Mouse (Mus musculus) cerebellum, adult 11 months (tissue): ENCODE results near the gene Sv2b.
"Not testable (repeated sequence)": the region's sequence is repeated elsewhere in the genome, so short reads cannot be mapped to it uniquely, and the experiment has no call there.

Experiments used
- DNase-seq: peaks from one replicate; pipeline ENCODE4 v3.0.0; 2022

Gene Sv2b

DNA sequence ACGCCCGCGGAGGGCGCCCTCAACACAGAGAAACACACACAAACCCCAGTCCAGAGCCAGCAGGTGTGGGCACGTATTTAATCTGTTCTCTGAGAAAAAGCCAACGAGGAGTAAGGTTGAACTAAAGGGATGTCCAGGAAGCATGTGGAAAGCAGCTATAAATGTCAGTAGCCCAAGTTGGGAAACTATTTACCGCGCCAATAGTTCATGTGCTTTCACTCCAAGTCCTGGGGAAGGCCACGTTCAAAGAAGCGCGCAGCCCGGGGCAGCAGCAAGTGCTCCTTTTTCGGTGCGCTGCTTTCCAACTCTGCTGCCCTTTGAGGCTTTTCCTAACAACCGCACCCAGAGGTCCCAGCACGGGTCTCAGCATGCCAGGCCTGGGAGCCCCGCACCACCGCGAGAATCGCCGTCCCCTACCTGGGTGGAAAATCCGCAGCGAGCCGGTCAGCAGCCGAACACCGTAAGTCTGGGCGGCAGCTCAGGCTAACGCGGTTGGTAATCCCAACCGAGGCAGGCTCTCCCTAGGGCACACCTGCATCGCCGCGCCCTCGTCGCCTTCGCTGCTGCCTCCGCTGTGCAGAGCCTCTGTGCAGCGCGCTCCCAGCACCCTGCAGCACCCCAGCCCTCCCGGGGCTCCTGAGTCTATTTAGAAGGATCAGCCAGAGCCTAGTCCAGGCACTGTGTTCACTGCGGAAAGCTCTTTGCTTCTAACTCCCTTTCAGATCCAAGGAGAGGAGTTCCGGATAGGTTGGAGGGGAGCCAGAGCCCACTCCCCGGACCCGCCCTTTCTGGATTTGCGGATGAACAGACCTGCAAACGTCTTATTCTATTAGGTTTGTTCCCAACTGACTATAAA is at the start of gene Sv2b:
Gene Sv2b (minus strand): TSS at position 806 of the 856 bp plus-strand sequence.
- peak; percentile 59 for DNase-seq

- no peak for DNase-seq
These were observed 49.3 kb upstream of the Sv2b start for GRCm38 (mm10) chr7:75358284-75358851.

- DNase-seq, result peak; percentile 43
These were observed 46.5 kb upstream of the Sv2b start for GRCm38 (mm10) chr7:75355521-75355920.

- no peak for DNase-seq
These were observed 43.8 kb upstream of the Sv2b start for GRCm38 (mm10) chr7:75352777-75353374.

DNA sequence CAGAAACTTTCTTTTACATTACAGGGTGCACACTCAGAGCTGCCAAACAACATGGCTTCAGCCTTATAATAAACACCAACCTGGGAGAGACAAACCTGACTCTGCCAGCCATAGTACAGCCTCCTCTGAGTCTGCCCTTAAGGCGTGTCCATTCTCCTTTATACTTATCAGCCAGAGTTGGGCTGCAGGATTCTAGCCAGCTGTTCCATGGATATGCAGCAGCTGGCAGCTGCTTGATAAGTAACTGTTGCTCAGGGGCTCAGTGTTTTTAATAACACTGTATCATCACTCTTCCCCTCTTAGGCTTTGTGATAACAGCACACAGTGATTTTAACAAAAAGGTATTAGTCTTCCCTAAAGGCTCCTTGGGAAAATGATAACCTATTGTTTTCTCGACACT is 41.1 kb upstream of the Sv2b start:
- DNase-seq, result no peak

DNA sequence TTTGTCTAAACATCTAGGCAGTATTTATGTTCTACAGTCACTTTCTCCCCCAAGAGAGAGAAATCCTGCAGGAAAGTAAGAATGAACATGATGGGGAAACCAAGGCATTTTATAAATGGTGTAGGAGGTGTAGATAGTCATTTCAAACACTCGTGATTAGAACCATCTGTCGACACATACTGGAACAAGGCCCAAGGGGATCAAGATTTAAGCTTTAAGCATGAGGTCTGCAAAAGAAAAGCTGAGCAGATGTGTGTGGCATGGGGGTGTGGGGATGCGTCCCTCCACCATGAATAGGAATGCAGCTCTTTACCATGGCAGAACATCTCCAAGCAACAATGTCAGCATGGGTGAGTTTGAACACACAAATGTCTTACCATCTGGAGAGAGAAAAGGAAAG is 23.2 kb upstream of the Sv2b start:
- DNase-seq, result no peak

GRCm38 (mm10) chr7:75329740-75330142 is 20.7 kb upstream of the Sv2b start:
- peak; percentile 89 for DNase-seq

DNA sequence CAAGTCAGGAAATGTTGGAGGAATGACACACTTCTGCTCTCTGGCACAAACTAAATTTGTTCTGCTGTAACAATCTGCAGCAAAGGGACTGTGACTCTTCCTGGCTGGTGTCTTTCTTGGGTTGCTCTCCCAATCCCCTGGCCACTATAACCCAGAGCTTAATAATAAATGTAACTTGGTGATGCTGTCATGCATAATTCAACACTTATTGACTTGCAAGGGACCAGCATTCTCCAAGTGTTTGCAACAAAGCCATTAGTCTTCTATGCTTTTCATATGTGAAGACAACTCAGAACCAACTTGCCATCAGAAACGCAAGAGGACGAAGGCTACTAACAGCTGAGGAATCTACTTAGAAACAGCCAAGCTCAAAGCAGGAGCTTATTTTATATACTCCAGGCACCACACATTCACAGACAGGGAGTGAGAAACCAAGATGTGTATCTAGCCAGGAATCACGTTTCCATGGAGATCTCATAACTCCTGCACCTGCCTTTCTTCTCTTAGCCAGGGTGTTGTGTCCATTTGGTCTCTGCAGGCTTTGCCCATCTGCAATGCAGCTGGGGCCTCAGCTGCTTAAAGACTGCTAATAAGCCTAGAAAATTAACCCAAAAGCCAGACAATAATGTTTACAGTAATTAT is 19.8 kb upstream of the Sv2b start:
- DNase-seq, result no peak

DNA sequence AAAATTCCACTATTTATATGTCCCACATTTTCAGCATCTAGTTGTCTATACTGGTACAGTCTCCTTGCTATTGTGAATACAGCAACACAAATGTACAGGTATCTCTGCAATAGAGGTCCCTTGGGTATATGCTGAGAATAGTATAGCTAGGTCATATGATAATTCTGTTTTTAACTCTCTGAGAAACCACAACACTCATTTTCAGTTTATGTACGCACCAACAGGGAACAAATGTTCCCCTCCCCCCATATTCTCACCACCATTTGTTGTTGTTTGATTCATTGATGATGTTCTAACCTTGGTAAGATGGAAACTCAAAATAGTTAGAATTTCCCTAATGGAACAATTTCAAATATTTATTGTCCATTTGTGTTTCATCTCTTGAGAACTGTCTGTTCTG is 16.2 kb upstream of the Sv2b start:
- no peak for DNase-seq

GRCm38 (mm10) chr7:75322742-75323141 is 13.7 kb upstream of the Sv2b start:
- DNase-seq, result not testable (repeated sequence)

DNA sequence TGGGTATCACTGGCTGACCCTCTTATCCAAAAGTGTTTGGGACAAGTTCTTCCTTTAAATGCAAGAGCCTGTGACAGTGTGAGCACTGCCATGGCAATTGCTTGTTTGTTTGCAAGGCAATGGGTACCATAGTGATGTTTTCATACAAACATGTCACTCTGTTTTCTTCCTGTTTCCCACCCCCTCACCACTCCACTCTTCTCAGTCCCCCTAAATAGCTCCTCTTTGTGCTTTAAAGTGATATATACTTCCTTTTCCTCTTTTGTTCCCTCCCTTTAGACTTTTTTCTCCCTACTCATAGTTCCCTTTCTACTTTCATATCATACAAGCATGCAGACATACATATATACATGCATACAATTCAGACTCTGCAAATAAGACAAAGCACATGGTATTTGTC is 10.9 kb upstream of the Sv2b start:
- no peak for DNase-seq

GRCm38 (mm10) chr7:75318320-75318719 is 9.3 kb upstream of the Sv2b start:
- DNase-seq, result no peak

GRCm38 (mm10) chr7:75314873-75315272 is 5.8 kb upstream of the Sv2b start:
- no peak for DNase-seq

GRCm38 (mm10) chr7:75309570-75309969 is 508 bp upstream of the Sv2b start:
- no peak for DNase-seq

DNA sequence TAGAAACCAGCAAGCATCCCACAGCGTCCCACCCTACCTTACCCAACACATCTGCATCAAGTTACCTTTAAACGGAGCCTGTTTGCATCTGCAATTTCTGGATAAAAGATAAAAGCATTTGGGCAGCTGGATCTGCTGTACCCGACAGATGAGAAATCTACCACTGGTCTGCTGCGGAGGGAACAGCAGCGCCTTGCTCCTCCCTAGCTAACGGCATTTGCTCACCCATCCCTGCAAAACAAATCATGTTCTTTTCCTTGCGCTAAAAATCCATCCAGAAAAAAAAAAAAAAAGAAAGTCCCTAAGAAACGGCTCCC is 964 bp downstream of the Sv2b start:
- DNase-seq, result no peak

DNA sequence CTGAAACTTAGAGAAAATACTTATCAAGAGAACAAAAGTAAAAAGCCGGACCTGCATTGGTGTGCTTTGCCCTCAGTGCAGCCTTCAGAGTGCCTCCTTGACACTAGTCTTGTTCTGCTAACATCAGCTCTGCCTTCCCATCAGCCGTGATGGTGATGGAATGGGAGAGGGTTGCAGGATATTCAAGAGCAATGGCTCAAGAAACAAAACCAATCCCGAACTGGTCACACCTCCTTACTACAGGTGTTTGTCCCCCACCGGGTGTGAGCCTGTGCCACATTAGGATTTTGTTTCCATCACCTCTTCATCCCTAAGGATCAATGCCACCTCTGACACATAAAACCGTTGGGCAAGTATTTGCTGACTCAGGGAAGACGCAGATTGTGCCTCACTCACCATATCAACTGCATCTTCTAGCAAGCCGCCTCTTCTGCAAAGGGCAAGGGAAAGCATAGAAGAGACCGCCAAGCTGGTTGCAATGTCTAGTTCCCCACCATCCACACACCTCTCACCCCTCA is 1.4 kb downstream of the Sv2b start:
- no peak for DNase-seq

GRCm38 (mm10) chr7:75305901-75306465 is 3.1 kb downstream of the Sv2b start:
- no peak for DNase-seq

DNA sequence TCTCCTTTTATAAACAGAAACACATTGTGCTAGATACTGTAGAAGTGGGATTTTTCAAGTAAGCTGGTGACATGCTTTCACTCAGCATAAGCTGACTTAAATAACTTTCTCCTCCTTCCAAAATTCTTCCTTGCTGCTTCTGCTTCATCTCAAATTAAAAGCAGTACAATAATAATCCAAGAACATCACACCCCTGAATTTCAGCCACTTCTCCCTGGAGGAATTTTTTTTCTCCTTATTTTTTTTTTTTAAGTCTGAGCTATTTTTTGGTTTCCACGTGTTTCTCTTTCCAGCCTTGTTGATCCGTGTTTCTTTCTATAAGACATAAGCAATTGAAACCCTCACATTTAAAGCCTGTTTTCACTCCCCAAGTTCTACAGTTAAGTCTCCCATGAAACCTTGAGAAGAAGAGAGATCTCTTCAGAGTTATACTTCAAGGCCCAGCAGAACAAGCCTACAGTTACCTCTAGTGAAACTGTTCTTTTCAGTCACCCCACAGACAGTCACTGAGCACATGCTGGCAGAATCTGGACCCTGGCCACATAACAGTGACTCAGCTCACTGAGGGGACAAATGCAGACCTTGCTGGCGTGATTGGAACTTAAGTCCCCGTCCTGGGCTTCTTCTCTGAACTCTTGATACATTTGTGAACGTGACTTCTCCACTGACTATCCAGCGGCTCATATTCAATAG is 6.4 kb downstream of the Sv2b start:
- DNase-seq, result peak; percentile 58

GRCm38 (mm10) chr7:75299245-75299644 is 9.8 kb downstream of the Sv2b start:
- DNase-seq, result peak; percentile 79

- no peak for DNase-seq
These were observed 12.4 kb downstream of the Sv2b start for GRCm38 (mm10) chr7:75296688-75297119.

GRCm38 (mm10) chr7:75295228-75295865 is 13.7 kb downstream of the Sv2b start:
- DNase-seq, result no peak

DNA sequence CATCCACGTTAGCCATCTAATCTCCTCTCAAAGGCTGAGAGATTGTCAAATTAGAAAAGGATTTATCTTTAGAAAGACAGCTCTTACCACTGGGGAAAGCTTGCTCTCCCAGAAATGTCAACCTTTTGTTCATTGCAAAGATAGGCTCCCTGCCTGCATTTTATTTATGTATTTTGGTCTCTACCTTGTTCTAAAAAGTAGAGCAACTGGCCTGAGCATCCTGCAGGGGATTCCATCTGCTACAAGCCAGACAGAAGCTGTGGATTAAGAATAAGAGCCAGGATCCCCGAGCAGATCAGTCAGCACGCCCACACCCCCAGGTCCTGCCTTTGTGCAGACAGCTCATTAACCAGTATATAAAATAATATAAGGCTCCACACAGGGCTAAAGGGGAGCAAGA is 16.8 kb downstream of the Sv2b start:
- peak; percentile 71 for DNase-seq
